Mouse (Mus musculus) small intestine, adult 2 months (tissue): ENCODE data around the gene Wdfy3.

ENCODE experiments used
- CTCF ChIP-seq: fragments of 200-500 bp; IDR thresholded peaks from 2 replicates; pipeline ENCODE4 v1.5.1; 2012; ENCODE audit warnings: low read depth, mild to moderate bottlenecking, control low read depth, inconsistent platforms, low read length, moderate library complexity, mixed read lengths; ENCODE audit not compliant: insufficient replicate concordance, insufficient read length; ENCODE audit errors: extremely low read depth
- POLR2A ChIP-seq: fragments of 200-500 bp; IDR thresholded peaks from 2 replicates; pipeline ENCODE4 v1.6.1; 2012; ENCODE audit warnings: low read depth, mild to moderate bottlenecking, control low read depth, inconsistent platforms, low read length, moderate library complexity

GRCm38 (mm10) chr5:101861786-101862571 lies 207.7 kb downstream of the Wdfy3 start:
- TF ChIP-seq CTCF (no peak), POLR2A (no peak)
